Mouse (Mus musculus): ENCODE measurements around the gene Dmrta1. TPM values are rescaled to one million over a fixed set of nuclear protein-coding genes. Genes with fewer than 3 reads are reported as not detected.

Dmrta1 gene
- polyA plus RNA-seq (2014; fragmentation: Illumina TruSeq; extraction: RNeasy Lipid Tissue Mini Kit (QIAGEN cat#74804); ENCODE audit: low read depth, low replicate concordance), result not detected

GRCm38 (mm10) chr4:89679195-89679594 lies at the start of gene Dmrta1:
TSS of gene Dmrta1 (plus strand) at chr4:89679436.

All from heart, adult 10 weeks (tissue).